Mouse (Mus musculus) heart, embryonic 14.5 days (tissue): ENCODE measurements around the gene Sh3d19. TPM values are rescaled to one million over a fixed set of nuclear protein-coding genes. Genes with fewer than 3 reads are reported as not detected.
A peak's percentile ranks its signal among the peaks of the same experiment; 100 is the strongest.

ENCODE experiments used
- ATAC-seq: fragments of 200-750 bp; cut with Nextera tagmentation; 2 replicates; pipeline ENCODE4 v1.8.0; 2017; ENCODE audit warnings: low read depth, moderate TSS enrichment; ENCODE audit not compliant: insufficient number of reproducible peaks, insufficient read depth, low FRiP score
- H3K27ac ChIP-seq, 2 experiments: fragments of 200-500 bp in 1 of 2; fragments of 300-500 bp in 1 of 2; sonication (generic) in 1 of 2; replicated peaks in 1 of 2; 2 replicates each; pipeline ENCODE4 v1.5.1; 2012 to 2014; ENCODE audit warnings: low read depth in 2 of 2, low read length in 2 of 2, control low read depth in 1 of 2, mild to moderate bottlenecking in 1 of 2, mixed read lengths in 1 of 2; ENCODE audit not compliant: control insufficient read depth in 1 of 2, insufficient read depth in 1 of 2
- H3K27me3 ChIP-seq: fragments of 300-500 bp; sonication (generic); 2 replicates; pipeline ENCODE4 v1.6.1; 2014; ENCODE audit warnings: mild to moderate bottlenecking, low read length, control low read depth; ENCODE audit not compliant: control insufficient read depth, insufficient read depth
- H3K36me3 ChIP-seq: fragments of 300-500 bp; sonication (generic); 2 replicates; pipeline ENCODE4 v1.6.1; 2014; ENCODE audit warnings: mild to moderate bottlenecking, control low read depth, low read length, mixed read lengths; ENCODE audit not compliant: control insufficient read depth, insufficient read depth
- H3K4me1 ChIP-seq, 2 experiments: fragments of 200-500 bp in 1 of 2; fragments of 300-500 bp in 1 of 2; sonication (generic) in 1 of 2; 2 replicates each; pipeline ENCODE4 v1.6.1; 2012 to 2014; ENCODE audit warnings: low read length in 2 of 2, control low read depth in 1 of 2, mixed read lengths in 1 of 2; ENCODE audit not compliant: control insufficient read depth in 2 of 2, insufficient read depth in 2 of 2
- H3K4me2 ChIP-seq: fragments of 300-500 bp; sonication (generic); 2 replicates; pipeline ENCODE4 v1.6.1; 2014; ENCODE audit warnings: mild to moderate bottlenecking, low read length
- H3K4me3 ChIP-seq, 2 experiments: fragments of 200-500 bp in 1 of 2; fragments of 300-500 bp in 1 of 2; sonication (generic) in 1 of 2; 2 replicates each; pipeline ENCODE4 v1.5.1; 2012 to 2014; ENCODE audit warnings: low read length in 2 of 2, mild to moderate bottlenecking in 2 of 2, control low read depth in 1 of 2, low read depth in 1 of 2, moderate library complexity in 1 of 2; ENCODE audit not compliant: control insufficient read depth in 1 of 2, insufficient read depth in 1 of 2
- H3K9ac ChIP-seq: fragments of 300-500 bp; sonication (generic); 2 replicates; pipeline ENCODE4 v1.6.1; 2014; ENCODE audit warnings: mild to moderate bottlenecking, low read length
- H3K9me3 ChIP-seq: fragments of 300-500 bp; sonication (generic); 2 replicates; pipeline ENCODE4 v1.6.1; 2016; ENCODE audit warnings: low read length, control low read depth; ENCODE audit not compliant: control insufficient read depth
- WGBS: fragments of 180-500 bp; shearing (Covaris S2); extraction: QIAGEN DNeasy Blood & Tissue Kit; methylation state at CpG from one replicate; pipeline ENCODE4 v1.1.7; 2014; 5-methylcytosine and 5-hydroxymethylcytosine counted together
- polyA plus RNA-seq: library from polyadenylated mRNA; unstranded; fragments of >200 nt; fragmentation: Nextera tagmentation; extraction: Ambion mirVana; gene quantifications from 2 replicates; pipeline ENCODE4 v1.2.1, GENCODE M21; 2014

The Sh3d19 gene
- polyA plus RNA-seq, 1 experiment from 2014 or later: 17.6 TPM

GRCm38 (mm10) chr3:86033455-86034090 is 62.7 kb downstream of the Sh3d19 start:
- Histone ChIP-seq H3K27me3 (no peaks in the 10 kb centered on the region), H3K4me2 (no peak overlapping the region), H3K27ac (no peak overlapping the region), H3K36me3 (no peaks in the 10 kb centered on the region), H3K9ac (no peak overlapping the region), H3K4me3 (no peak overlapping the region), H3K9me3 (no peaks in the 10 kb centered on the region), H3K4me1 (peaks cover 9 to 11% of the 10 kb centered on the region in 2 experiments)
- no peak for ATAC-seq
- 59% methylated on average over 9 of the region's 9 CpGs for WGBS

GRCm38 (mm10) chr3:86037926-86038484 is 67.1 kb downstream of the Sh3d19 start:
- H3K27me3 ChIP-seq: no peaks in the 10 kb centered on the region
- H3K4me1 ChIP-seq: peaks cover 13 to 21% of the 10 kb centered on the region in 2 experiments
- H3K4me2 ChIP-seq: no peak overlapping the region
- no peak overlapping the region for H3K4me3 ChIP-seq
- H3K9me3 ChIP-seq: no peaks in the 10 kb centered on the region
- no peaks in the 10 kb centered on the region for H3K36me3 ChIP-seq
- H3K27ac ChIP-seq: no peak overlapping the region
- H3K9ac ChIP-seq: no peak overlapping the region
- 90% methylated on average over 9 of the region's 9 CpGs for WGBS
- ATAC-seq: no peak

DNA sequence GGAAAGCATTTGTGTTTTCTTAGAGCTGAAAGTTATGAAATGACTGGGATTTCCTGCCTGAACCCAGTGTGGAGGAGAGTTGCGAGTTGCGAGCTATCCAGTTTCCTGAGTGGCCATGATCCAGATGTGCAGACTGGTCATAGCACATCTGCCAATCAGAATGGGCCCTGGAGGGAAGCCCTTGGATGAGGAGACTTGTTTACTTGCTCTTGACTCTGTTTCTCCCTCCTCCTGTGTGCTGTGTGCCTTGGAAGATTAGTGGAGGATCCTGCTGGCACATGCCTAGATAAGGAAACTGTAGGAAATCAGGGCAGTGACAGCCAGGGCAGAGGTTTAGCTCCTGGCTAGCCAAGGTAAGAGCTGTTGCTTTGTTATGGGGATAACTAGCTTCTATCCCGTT is 67.7 kb downstream of the Sh3d19 start:
- no peak for ATAC-seq
- H3K4me2 ChIP-seq: peak overlapping the region; percentile 31

GRCm38 (mm10) chr3:86040286-86041201 is 69.6 kb downstream of the Sh3d19 start:
- no peaks in the 10 kb centered on the region for H3K27me3 ChIP-seq
- H3K27ac ChIP-seq: peak overlapping the region; percentile 64 to 69
- peak overlapping the region; percentile 49 for H3K4me2 ChIP-seq
- H3K9me3 ChIP-seq: no peaks in the 10 kb centered on the region
- 49% methylated on average over 14 of the region's 14 CpGs for WGBS
- peaks cover 7 to 12% of the 10 kb centered on the region in 2 experiments; a peak in 3 of 4 replicates for H3K4me1 ChIP-seq
- peak overlapping the region in 1 of 2 experiments; percentile 14; a peak in 1 of 4 replicates for H3K4me3 ChIP-seq
- no peak for ATAC-seq
- peak overlapping the region; percentile 31; the same call in 1 of the 2 replicates for H3K9ac ChIP-seq
- H3K36me3 ChIP-seq: no peaks in the 10 kb centered on the region

More for the DNA sequence above, 67.7 kb downstream of the Sh3d19 start:
- H3K9ac ChIP-seq: no peak overlapping the region
- H3K4me1 ChIP-seq: peaks cover 10 to 18% of the 10 kb centered on the region in 2 experiments
- 26% methylated on average over 3 of the region's 3 CpGs for WGBS
- H3K36me3 ChIP-seq: no peaks in the 10 kb centered on the region
- no peaks in the 10 kb centered on the region for H3K27me3 ChIP-seq
- H3K4me3 ChIP-seq: no peak overlapping the region
- H3K9me3 ChIP-seq: no peaks in the 10 kb centered on the region
- peak overlapping the region; percentile 48 to 74; a peak in 3 of 4 replicates for H3K27ac ChIP-seq

- ATAC-seq: no peak
- Histone ChIP-seq H3K4me1 (no peaks in the 10 kb centered on the region), H3K4me3 (no peak overlapping the region), H3K4me2 (no peak overlapping the region), H3K36me3 (peaks cover 8% of the 10 kb centered on the region), H3K27ac (no peak overlapping the region), H3K9ac (no peak overlapping the region), H3K9me3 (peaks cover 9% of the 10 kb centered on the region), H3K27me3 (no peaks in the 10 kb centered on the region)
- WGBS: 95% methylated on average over 9 of the region's 9 CpGs
Measured at GRCm38 (mm10) chr3:86047686-86048408, 76.9 kb downstream of the Sh3d19 start.

DNA sequence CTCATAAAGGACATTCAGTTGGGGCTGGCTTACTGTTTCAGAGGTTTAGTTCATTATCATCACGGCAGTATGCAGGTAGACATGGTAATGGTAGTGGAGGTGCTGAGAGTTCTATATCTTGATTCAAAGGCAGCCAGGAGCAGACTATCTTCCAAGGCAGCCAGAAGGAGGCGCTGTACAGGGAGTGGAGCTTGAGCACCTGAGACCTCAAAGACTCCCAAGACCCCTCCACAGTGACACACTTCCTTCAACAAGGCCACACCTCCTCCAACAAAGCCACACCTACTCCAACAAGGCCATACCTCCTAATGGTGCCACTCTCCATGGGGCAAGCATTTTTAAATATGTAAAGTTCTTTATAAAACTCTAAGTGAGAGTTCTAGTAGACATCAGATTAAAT is 78.1 kb downstream of the Sh3d19 start:
- H3K36me3 ChIP-seq: peaks cover 8% of the 10 kb centered on the region
- no peak overlapping the region for H3K4me3 ChIP-seq
- H3K27me3 ChIP-seq: no peaks in the 10 kb centered on the region
- 77% methylated on average over 2 of the region's 2 CpGs for WGBS
- peaks cover 9% of the 10 kb centered on the region for H3K9me3 ChIP-seq
- H3K27ac ChIP-seq: no peak overlapping the region
- no peak overlapping the region for H3K4me2 ChIP-seq
- ATAC-seq: no peak
- H3K9ac ChIP-seq: no peak overlapping the region
- no peaks in the 10 kb centered on the region for H3K4me1 ChIP-seq

GRCm38 (mm10) chr3:86056678-86057077 is 85.8 kb downstream of the Sh3d19 start:
- ATAC-seq: no peak
- no peak overlapping the region for H3K4me3 ChIP-seq
- no peaks in the 10 kb centered on the region for H3K9me3 ChIP-seq
- H3K27me3 ChIP-seq: no peaks in the 10 kb centered on the region
- no peaks in the 10 kb centered on the region for H3K4me1 ChIP-seq
- no peaks in the 10 kb centered on the region for H3K36me3 ChIP-seq
- H3K4me2 ChIP-seq: no peak overlapping the region
- H3K9ac ChIP-seq: no peak overlapping the region
- no peak overlapping the region for H3K27ac ChIP-seq
- 65% methylated on average over 4 of the region's 4 CpGs for WGBS
